7 mouse cellular contexts compared by ENCODE assay signal in genomic region chr14:105897569-105898101, GRCm38 (mm10). TPM values are rescaled to one million over a fixed set of nuclear protein-coding genes. Genes with fewer than 3 reads are reported as not detected.
DNase-seq lines count a peak whose midpoint lies in the region; ATAC-seq lines count a peak whose summit lies in the region.

No protein-coding gene starts in this region.

- H3K36me3 ChIP-seq in hindbrain, embryonic 15.5 days: no peaks in the 10 kb centered on the region

- H3K4me1 ChIP-seq in hindbrain, embryonic 15.5 days (replicated peaks): peaks cover 25% of the 10 kb centered on the region

- WGBS in hindbrain, embryonic 15.5 days: 0% methylated on average over 19 of the region's 28 CpGs

- peak overlapping the region; percentile 86 for H3K9ac ChIP-seq in hindbrain, embryonic 15.5 days

- peak; percentile 46 for ATAC-seq in hindbrain, embryonic 15.5 days (ENCODE audit: low FRiP score, low read depth)

- H3K4me3 ChIP-seq in hindbrain, embryonic 15.5 days: peak overlapping the region; percentile 84

- peak overlapping the region; percentile 86 for H3K4me2 ChIP-seq in hindbrain, embryonic 15.5 days

- H3K27me3 ChIP-seq in hindbrain, embryonic 15.5 days: no peaks in the 10 kb centered on the region

- DNase-seq in adrenal gland, adult 8-10 months: peak; percentile 63
- peak; percentile 75 to 80 for DNase-seq in cerebellum, postnatal 25 days
- DNase-seq in gastrocnemius, adult 18-20 months (ENCODE audit: low spot score): peak; percentile 64
- peak; percentile 58 to 68 for DNase-seq in left cerebral cortex, adult 18-20 months (ENCODE audit: low spot score in 2 of 2)
- peak; percentile 57 for DNase-seq in lung, postnatal 14 days
- DNase-seq in right cerebral cortex, postnatal 14 days: peak; percentile 50

- no peaks in the 10 kb centered on the region for H3K9me3 ChIP-seq in hindbrain, embryonic 15.5 days

- H3K27ac ChIP-seq in hindbrain, embryonic 15.5 days (replicated peaks): peak overlapping the region; percentile 98

RNA-seq across cellular contexts. Expression of gene Spry2, which starts 1.0 kb away (rescaled TPM):
- 10 to 100 TPM; 24.5 to 35.3 (median 33.9) TPM for total RNA-seq in adrenal gland, adult 8-10 months (2022)
- 10 to 100 TPM; 13.5 to 19.3 TPM for total RNA-seq in gastrocnemius, adult 18-20 months (2021)
- 35.2 and 35.5 TPM in 2 replicates for polyA plus RNA-seq in hindbrain, embryonic 15.5 days (2015; fragmentation: Nextera tagmentation; extraction: Ambion mirVana)
- 100 to 1,000 TPM; 101 to 110 TPM for total RNA-seq in left cerebral cortex, adult 18-20 months (2021)

Comparison
In these comparisons a context has a peak if more than half of its experiments do, and no peak if none do; other contexts are left out.
1. Peak in every context shown above with its lines: DNase-seq, ATAC-seq, H3K4me3 ChIP-seq and H3K27ac ChIP-seq.